Mouse (Mus musculus): ENCODE data around the gene Pknox1.

Gene Pknox1

GRCm38 (mm10) chr17:31639651-31640050, 75.1 kb downstream of the Pknox1 start:
- in situ Hi-C loops (cut with MboI; ENCODE audit: unreplicated experiment in 2 of 2): no loop called here

- in situ Hi-C loops (cut with MboI; ENCODE audit: unreplicated experiment in 2 of 2): no loop called here
Observed at GRCm38 (mm10) chr17:31642331-31642730, 77.8 kb downstream of the Pknox1 start.

GRCm38 (mm10) chr17:31642913-31643312, 78.4 kb downstream of the Pknox1 start:
- in situ Hi-C loops (cut with MboI; ENCODE audit: unreplicated experiment in 2 of 2): no loop called here

- in situ Hi-C loops (cut with MboI; ENCODE audit: unreplicated experiment in 2 of 2): no loop called here
Observed at GRCm38 (mm10) chr17:31646199-31647002, 81.9 kb downstream of the Pknox1 start.

GRCm38 (mm10) chr17:31652152-31652551, 87.6 kb downstream of the Pknox1 start:
- in situ Hi-C loops (cut with MboI; ENCODE audit: unreplicated experiment in 2 of 2): loop anchor here in 1 of 2 experiments (25.0 kb wide), 1 partner anchor 540 kb away; no protein-coding TSS in a partner anchor

- in situ Hi-C loops (cut with MboI; ENCODE audit: unreplicated experiment in 2 of 2): loop anchor here in 1 of 2 experiments (25.0 kb wide), 1 partner anchor 541 kb away; no protein-coding TSS in a partner anchor
Observed at GRCm38 (mm10) chr17:31653277-31653676, 88.7 kb downstream of the Pknox1 start.

GRCm38 (mm10) chr17:31655366-31655765, 90.8 kb downstream of the Pknox1 start:
- in situ Hi-C loops (cut with MboI; ENCODE audit: unreplicated experiment in 2 of 2): loop anchor here in 1 of 2 experiments (5.0 to 25.0 kb wide), 2 partner anchors 138 to 543 kb away; partner anchors contain the start of gene Wdr4

- in situ Hi-C loops (cut with MboI; ENCODE audit: unreplicated experiment in 2 of 2): loop anchor here in 1 of 2 experiments (5.0 to 25.0 kb wide), 2 partner anchors 139 to 544 kb away; partner anchors contain the start of gene Wdr4
Observed at GRCm38 (mm10) chr17:31656682-31657081, 92.1 kb downstream of the Pknox1 start.

All from v-Abl transformed pro-B cells (cell line).